Mouse (Mus musculus) lung, postnatal 36 days (tissue): ENCODE data around the gene Fn3krp.

ENCODE experiments used
- DNase-seq: peaks from one replicate; pipeline ENCODE4 v3.0.0; 2022; ENCODE audit warnings: mixed read lengths

The Fn3krp gene

DNA sequence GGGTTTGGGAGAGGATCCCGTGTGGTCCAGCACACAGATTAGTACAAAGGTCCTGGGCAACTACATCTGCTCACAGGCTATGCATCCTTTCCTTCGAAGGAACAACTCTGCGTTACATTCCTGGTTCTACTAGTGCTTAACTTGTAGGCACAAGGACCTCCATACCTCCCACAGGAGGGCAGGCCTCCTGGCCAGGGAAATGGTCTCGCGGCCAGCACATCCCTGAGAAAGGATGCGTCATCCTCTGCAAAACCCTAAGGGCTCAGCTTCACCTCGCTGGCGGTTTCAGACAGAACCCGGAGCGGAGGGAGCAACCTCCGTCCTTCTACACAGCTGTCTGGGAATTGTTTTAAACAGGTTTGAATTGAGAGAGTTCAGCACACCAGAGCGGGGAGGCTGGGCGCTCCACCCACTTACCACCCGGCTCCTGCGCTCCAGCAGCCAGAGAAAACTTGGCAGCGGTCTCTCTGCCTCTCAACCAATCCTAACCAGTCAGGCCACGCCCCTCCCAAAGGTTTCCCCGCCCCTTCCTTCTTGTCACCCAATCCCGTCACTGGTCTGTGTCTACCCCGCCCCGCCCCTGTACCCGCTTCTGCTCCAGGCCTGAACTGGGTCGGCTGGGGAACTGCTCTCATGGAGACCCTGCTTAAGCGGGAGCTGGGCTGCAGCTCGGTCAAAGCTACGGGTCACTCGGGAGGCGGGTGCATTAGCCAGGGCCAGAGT lies at the start of gene Fn3krp:
Gene Fn3krp (plus strand): TSS at position 572 of the 723 bp plus-strand sequence.
- peak; percentile 100 for DNase-seq

DNA sequence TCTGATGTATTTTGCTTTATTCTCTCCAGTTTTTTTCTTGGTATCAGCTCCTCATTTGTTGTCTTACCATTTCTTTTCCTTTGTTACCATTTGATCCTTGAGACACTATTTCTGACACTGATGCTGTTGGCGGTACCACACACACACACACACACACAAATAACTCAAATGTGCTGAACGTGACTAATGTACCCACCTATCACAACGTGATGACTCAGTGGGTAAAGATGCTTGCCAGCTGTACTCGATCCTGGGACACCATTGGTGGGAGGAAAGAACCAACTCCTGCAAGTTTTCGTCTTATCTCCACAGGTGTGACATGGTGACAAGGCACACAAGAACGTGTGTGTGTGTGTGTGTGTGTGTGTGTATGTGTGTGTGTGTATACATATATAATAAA lies 47.9 kb upstream of the Fn3krp start:
- no peak for DNase-seq

DNA sequence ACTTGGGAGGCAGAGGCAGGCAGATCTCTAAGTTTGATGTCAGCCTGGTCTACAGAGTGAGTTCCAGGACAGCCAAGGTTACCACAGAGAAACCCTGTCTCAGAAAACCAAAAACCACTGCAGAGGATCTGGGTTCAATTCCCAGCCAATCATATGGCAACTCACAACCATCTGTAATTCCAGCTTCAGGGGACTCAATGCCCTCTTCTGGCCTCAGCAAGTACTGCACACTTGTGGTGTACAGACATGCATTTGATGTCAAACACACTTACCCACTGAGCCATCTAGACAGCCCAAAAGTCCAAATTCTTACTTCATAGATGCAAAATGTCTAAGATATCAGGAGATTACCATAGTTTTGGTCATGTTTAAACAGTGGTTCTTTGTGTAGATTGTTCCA lies 42.6 kb upstream of the Fn3krp start:
- DNase-seq = no peak

DNA sequence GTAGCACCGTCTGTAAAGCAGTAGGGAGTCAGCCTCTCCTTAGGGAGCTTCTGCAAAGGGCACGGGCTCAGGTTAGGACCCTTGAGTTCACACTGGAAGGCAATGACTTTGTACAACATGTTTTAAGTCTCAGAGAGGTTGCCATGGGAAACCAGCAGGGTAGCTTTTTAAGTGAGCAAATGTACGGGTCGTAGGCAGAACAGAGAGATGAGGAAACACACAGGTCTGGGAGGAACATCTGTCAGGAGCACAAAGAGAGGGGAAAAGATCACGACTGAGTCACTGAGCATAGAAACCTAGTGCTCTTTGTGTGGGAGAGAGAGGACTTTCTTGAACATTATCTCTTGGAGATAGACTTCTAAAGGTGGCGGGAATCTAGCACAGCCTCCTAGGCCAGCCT lies 40.9 kb upstream of the Fn3krp start:
- no peak for DNase-seq

DNA sequence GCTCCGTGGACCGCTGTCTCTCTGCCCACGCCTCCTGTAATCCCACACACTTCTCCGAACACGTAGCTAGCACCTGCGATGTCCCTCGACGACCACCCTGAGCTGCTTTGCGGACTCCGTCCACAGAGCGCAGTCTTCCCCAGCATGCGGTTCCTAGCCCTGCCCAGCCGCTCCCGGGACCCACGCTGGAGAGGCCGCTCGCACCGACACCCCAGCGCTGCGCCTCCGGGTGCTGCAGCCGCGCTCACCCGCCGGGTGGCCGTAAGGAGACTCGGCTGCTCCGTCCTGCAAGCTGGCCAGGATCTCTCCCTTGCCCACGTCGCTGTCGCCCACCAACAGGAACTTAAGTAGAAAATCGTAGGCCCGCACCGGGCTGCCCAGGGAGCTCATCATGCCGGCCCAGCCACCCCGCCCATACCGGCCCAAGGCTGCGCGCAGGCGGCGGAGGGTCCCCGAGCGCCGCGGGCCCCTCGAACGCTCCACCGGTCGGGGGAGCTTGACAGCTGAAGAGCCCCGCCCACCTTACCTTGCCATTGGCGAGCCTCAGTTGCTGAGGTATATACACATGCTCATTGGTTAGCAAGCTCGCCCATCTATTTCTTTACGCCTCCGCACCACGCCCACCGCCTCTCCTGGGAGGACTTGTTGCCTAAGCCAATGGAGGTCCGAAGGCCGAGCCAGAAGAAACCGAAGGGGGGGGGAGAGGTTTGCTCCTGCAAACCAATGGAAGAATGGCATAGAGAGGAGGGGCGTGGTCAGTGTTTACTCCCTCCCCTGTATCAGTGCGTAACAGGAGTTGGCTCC lies 33.2 kb upstream of the Fn3krp start, which contains the start of gene Rab40b:
Gene Rab40b (minus strand): TSS at position 502 of the 804 bp plus-strand sequence.
- DNase-seq = peak; percentile 97

DNA sequence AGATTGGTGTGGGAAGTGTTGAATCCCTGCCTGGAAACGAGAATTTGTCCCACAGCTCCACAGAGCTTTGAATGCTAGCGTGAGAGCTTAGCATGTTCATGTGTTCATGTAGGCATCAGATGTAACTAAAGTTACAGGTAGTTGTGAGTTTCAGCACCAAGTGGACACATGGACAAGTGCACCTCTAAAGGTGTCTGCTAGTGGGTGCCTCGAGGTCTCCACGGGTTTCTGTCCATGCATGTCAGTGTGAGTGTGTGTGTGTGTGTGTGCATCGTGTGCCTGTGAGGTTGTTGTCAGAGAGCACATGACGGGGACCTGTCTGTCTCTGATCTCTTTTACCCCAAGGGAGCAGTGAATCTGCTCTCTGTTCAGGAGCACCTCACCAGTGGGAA lies 32.7 kb upstream of the Fn3krp start:
- no peak for DNase-seq

DNA sequence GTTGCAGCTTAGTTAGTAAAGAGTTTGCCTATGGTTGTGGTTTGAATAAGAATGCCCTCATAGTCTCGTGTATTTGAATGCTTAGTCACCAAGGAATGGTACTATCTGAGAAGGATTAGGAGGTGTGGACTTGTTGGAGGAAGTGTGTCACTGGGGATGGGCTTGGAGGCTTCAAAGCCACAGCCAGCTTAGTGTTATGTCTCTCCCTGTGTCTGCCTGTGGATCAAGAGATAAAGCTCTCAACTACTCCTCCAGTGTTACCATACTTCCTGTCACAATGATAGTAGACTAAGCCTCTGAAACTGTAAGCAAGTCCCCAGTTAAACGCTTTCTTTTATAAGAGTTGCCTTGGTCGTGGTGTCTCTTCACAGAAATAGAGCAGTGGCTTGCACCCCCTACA lies 30.4 kb upstream of the Fn3krp start:
- DNase-seq = no peak

DNA sequence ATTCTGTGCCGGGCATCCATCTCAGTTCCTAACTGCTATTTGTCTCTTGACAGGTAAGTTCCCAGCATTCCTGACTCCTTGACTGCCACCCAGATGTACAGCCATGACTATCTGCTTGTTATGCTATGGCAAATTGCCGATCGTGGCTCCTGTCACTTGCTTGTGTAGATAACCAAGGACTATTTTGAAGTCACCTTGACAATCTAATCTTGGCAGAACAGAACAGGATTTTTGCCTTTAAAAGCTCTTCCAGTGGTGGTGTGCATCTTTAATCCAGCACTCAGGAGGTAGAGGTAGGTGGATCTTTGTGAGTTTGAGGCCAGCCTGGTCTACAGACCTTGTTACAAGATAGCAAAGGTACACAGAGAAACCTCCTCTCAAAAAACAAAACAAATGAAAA lies 28.8 kb upstream of the Fn3krp start:
- no peak for DNase-seq

DNA sequence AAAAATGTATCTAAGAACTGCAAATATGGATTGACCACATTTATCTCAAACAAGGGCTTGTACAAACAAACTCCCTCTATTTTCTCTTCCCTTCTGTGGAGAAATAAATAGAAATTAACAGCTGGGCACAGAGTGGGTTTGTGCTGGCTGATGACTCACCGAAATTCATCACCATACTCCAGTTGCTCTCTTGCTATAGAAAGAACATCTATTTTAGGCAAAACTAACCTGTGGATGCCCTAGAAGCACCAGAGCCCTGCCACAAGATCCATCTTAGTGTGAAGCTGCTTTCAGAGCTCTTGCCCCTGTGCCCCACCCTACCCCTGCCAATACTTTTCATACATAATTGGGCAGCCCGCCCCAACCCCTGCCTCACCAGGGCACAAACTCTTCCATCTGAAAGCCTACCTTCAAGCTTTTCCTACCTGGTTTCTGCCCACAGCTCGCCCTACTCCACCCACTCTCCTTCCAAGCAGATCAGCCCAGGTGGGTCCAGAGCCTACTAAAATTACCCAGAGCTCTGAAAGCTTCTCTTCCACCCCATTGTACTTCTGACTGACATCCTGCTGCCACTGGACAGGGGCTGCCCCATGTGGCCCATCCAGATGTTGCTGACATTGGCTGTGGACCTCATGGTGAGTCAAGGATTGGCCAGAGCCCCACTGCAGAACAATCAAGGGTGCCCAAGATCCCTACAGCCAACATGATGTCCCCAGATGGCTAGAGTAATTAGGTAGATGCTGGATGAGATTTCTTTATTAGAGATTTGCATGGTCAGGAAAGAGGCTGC lies 13.6 kb upstream of the Fn3krp start:
- no peak for DNase-seq

DNA sequence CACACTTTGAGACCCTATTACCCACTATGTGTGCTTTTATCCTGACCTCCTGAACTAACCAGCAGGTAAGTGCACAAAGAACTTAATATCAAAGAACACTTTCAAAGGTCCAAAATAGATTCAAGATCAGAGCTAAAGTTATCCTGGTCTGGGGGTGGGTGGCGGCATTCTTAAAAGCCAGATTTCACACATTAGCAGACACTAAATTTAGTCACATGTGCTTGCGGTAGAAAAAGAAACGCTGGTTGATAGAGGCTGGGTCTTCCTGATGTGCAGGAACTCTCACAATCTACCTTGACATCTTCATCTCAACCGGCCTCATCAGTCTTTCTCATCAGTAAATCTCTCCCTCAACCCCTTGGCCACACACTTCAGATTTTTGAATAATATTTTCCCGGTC lies 6.4 kb upstream of the Fn3krp start:
- no peak for DNase-seq

DNA sequence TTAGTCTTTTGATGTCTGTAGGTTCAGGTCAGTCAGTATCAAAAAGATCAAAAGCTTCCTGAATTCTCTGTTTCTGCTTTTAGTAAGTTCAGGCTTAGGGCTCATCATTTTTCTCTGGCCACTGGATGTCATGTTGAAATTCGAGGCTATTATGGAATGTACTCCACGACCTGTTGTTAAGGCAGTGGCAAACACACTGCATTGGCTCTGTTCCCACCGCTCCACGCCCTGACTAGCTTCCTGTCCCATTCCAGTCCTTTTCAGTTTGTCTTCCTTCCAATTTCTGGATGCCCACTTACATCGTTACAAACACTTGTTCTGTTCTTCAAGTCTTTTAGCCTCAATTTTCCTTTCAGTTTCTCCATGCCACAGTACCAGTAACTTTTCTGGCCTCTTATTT lies 5.8 kb upstream of the Fn3krp start:
- peak; percentile 42 for DNase-seq

DNA sequence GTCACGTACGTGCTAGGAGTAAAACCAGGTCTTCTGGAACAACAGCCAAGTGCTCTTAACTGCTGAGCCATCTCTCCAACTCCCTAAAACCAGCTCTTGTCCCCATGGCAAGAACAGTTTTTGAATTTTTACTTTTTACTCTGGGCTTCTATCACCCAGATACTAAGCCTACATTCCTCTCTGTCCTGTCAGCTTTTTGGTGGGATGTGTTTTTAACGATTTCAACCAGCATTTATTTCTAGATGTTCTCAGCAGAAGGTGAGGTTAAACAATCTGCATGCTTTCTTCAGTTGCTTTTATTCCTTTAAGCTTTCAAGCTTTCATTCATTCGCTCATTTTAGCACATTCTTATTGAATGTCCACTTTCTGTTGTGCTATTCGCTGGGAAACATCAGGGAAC lies 3.2 kb upstream of the Fn3krp start:
- DNase-seq = no peak

DNA sequence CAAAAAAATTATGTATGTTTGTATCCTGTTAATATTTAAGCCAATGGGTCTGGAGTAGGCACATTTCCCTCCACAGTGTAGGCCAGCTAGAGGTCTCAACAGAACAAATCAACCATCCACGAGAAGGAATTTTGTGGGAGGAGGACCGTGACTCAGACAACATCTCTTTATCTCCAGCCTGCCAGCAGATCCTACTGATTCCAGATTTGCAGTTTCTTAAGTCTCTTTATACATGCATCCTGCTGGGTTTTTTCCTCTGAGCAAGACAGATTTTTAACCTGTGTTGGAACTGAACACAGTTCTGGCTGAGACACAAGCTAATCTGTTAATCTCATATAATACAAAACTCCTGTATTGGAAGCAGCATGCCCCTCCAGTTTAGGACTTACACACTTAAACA lies 2.3 kb upstream of the Fn3krp start:
- no peak for DNase-seq

DNA sequence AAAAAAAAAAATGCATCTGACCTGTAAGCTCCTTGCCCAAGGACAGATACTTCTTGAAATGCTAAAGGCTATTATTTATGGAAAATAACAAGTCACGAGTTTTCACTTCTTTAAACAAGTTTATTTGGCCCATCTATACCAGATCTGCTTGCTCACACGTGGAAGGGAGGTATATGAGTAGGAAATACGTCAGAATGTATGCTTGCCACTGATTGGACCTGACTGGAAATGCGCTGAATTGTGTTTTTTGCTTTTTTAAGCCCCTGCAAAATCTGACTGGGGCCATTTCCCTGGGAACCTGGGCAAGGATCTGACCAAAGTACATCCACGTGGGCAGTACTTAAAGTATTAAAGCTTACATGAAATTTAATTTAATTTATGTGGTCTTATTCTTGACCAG lies 822 bp upstream of the Fn3krp start:
- DNase-seq = no peak

DNA sequence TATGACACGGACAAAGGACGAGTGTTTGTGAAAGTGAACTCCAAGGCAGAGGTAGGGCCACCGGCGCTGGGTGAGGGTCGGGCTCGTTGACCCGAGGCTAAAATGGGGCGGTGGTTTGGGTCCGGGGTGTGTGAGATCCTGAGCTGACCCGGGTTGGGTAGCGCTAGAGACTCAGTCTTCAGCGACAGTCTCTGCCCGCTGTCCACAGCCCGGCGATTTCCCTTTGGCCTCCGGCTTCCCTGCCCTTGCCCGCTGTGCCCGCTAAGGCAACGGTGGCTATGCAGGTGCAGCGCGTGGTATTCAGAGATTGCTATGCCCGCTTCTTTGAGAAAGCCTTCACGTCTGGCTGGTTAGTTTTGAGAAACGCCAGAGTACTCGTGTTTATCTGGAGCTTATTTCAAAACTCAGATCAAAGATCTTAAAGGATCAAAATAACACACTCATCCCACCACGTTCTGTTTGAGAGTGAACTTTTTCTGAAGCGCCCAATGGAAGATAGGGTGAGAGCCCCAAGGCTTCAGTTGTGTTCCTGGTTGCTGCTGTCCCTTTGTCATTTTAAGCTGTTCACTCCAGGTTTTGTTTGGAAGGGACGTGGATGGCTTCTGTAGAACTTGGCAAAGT lies 462 bp downstream of the Fn3krp start:
- DNase-seq = peak; percentile 16

DNA sequence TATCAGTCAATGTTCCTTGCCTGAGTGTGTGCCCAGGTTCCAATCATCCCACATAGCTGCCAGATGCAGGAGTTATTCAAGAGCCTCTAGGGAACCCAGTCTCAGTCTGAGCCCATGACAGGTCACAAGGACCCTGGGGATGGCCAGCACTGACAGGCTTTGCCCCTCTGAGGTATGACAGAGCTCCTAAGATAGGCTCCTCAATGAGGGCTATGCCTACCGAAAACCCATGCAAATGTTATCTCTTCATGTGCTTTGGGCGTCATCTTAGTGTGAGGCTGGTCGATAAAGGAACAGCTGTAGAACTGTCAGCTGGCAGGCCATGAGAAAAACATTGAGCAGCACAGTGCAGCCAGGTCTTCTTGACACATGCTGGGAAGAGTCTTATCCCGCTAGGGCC lies 12.2 kb downstream of the Fn3krp start:
- no peak for DNase-seq

DNA sequence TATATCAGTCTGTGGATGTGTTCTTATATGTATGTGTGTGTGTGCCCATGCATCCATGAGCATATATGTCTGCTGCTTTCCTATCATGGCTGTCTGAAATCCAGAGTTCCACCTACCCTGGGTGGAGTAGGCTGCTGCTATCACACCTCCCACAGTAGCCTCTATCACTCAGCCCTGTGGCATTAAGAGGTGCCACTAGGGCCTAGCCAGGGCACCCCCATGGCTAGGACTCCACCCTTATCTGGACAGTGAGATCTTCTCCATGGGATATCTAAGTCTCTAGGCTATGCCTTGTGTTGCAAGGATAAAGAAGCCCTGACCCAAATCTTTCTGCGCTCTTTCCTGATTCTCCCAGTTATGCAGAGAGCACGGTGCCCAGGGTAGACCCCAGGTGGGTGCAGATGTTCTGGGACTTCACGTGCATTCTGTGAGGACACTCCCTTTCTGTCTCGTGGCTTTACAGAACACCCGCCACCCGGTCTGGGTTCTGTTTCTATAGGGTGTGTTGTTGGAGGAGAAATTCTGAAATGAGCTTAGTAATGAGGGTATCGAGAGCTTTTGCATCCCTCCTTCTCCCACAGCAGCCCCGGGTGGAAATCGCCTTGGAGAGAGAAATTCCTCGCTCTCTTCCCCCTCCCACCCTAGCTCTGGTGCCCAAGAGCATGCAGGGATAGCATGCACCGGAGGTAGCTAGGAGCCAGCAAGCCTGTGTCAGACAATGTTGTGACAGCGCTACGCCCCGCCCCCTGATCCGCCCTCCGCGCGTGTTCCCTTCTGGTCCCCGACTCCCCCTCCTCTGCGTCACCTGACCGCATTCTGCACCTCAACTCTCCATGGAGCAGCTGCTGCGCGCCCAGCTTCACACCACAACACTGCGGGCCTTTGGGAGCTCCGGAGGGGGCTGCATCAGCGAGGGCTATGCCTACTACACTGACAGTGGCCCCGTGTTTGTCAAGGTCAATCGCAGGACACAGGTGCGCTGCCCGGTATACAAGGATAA lies 13.3 kb downstream of the Fn3krp start, which contains the start of gene Fn3k:
Gene Fn3k (plus strand): TSS at position 758 of the 1,000 bp plus-strand sequence.
- DNase-seq = peak; percentile 96

DNA sequence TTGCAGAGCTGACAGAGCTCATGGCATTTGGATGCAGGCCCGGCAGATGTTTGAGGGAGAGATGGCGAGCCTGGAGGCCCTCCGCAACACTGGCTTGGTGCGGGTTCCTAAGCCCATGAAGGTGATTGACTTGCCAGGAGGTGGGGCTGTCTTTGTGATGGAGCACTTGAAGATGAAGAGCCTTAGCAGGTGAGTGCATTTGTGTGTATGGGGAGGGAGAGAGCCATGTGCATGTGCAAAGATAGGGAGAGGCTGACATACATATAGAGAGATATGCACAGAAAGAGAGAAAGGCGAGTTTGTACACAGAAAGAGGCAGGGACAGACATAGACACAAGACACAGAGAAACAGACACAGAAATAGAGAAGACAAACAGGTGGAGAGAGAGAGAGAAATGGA lies 16.0 kb downstream of the Fn3krp start:
- no peak for DNase-seq

DNA sequence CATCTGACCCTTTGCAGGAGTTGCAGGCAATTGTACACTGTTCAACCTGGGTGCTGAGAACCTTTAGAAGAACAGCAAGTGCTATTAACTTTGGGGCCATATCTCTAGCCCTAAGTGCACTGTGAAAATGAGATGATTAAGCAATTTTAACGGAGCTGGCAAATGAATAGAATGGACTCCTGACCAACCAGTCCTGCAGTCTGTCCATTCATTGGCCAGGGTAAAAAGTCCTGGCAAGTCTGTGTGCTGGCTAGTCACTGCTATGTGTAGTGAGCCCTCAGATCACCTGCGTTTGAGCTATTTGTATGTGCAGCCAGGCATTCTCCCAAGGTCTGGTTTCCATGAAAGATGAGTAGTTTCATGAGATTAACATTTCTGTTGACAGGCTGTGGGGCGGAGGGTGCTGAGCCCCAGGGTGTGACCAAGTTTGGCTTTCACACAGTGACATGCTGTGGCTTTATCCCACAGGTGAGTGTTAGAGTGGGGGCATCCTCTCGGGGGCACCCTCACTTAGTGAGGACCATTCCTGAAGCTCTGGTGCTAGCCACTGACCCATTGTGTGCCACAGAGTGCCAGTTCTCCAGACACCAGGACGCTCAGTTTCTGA lies 18.6 kb downstream of the Fn3krp start:
- no peak for DNase-seq

DNA sequence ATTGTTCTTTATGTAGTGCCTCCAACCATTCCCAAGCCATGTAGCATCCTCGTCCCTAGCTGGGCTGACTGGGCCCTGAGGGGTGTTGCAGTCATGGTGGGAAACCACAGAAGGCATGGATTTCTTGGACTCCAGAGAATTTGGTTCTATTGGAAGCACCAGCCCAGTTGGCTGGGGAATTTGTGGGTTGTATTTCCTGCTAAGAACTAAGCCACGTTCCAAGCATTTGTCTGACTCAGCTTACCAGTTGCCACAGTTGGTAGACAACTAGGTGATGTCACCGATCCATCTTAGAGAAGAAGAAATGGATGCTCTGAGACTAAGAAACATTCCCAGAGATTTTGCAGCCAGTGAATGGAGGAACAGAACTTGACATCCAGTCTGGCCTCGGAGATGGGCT lies 20.5 kb downstream of the Fn3krp start:
- no peak for DNase-seq

DNA sequence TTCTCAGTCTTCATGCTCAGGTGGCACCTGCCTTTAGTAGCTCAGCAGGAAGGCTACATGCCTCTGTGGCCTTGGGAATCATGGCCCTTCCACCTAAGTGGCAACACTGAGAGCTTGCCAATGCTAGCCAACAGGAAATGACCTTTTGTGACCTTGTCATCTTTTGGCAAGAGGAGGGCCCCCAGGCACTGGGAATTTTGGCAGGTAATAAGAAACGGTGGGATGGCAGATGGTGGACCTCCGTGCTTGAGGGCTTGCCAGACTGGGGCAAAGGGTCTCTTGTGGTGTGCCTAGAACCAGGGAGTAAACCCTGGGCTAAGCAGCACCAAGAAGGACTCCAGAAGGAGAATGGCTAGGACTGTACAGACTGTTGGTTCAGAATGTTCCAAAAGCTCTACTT lies 20.9 kb downstream of the Fn3krp start:
- no peak for DNase-seq
